Mouse (Mus musculus): ENCODE results near the gene Zfp82.
A peak's percentile ranks its signal among the peaks of the same experiment; 100 is the strongest.
"Not testable (repeated sequence)": the region's sequence is repeated elsewhere in the genome, so short reads cannot be mapped to it uniquely, and the experiment has no call there.

Gene Zfp82

GRCm38 (mm10) chr7:30072146-30073028, at the start of gene Zfp82:
Gene Zfp82, minus strand, starts transcription at chr7:30072900.
- DNase-seq (ENCODE audit: low spot score in 2 of 2) = peak; percentile 89 to 91

DNA sequence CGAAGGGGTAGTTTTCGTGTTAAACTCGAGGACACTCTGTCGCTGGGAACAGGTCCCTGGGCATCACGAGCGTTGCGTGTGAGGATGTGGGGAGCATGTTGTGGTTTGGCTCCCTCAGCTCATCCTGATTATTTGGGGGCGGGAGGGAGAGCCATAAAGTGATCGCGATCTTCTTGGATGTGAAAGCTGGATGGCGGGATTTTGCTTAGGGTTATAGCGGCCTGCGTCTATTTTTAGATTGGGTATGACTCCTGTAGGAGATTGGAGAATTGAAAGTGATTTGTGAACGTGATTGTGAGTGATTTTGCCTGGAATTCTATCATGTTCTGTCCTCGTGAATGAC, 49.5 kb upstream of the Zfp82 start:
- no peak for DNase-seq (ENCODE audit: low spot score in 2 of 2)

DNA sequence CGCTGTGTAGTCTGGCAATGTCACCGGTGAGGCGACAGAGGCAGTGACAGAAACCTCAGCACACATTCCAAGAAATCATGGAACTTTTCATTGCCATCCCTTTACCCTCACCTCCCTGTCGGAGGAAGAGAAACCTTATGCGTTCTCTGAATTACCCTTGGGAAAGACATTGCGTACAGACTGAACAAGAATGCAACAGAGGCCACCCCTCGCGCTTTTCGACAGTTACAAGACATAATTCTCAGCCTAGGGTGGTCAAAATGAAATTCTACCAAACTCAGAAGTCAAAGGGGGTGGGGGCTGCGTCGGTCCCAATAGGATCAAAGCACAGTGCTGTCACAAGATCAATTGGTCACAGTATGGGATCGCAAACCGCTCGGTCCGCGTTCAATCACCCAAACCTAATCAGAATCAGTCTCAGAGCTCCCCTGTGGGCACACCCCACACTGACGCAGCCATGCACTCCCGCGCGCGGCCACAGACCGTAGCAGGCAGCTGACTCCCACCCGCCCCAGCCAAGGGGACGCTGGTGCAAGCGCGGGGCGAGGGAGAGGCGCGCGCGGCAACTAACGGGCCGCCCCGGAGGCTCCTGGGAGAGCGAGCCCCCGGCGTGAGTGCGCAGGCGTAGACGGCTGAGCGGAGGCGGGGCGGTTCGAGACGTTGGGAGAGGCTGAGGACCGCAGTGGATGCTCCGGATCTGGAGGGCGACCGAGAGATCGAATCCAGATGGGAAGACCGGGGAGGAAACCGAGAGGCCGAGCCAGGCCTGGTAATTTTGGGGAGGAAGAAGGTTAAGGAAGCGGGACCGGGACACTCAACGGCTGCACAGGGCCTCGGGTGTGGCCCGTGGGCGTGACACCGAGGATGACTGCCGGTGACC, 48.8 kb upstream of the Zfp82 start, which contains the start of gene Zfp382:
Zfp382 (plus strand) TSS at position 635 of the 880 bp plus-strand sequence.
- DNase-seq (ENCODE audit: low spot score in 2 of 2) = peak; percentile 93

- DNase-seq (ENCODE audit: low spot score in 2 of 2) = not testable (repeated sequence)
These were observed 45.2 kb upstream of the Zfp82 start for GRCm38 (mm10) chr7:30117935-30118334.

GRCm38 (mm10) chr7:30116076-30116475, 43.4 kb upstream of the Zfp82 start:
- no peak for DNase-seq (ENCODE audit: low spot score in 2 of 2)

DNA sequence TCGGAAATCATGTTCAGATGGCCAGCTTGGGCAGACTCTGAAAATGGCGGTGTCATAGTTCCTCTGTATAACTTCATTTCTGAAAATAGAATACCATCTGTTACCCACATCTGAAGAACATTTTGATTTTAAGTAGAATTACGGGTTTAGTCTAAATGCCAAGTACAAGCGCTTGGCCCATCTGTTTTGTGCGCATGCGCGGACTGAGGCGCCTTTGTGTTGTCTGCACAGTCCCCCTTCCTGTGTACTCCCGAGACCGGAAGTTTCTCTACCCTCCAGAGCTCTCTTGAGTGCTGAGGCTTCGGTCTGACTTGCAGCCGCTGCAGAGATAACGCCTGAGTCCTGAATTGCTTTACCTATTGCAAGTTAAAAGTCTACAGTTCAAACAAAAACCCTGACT, 26.6 kb upstream of the Zfp82 start:
- peak; percentile 90 to 92 for DNase-seq (ENCODE audit: low spot score in 2 of 2)

GRCm38 (mm10) chr7:30095551-30096125, 22.9 kb upstream of the Zfp82 start:
- no peak for DNase-seq (ENCODE audit: low spot score in 2 of 2)

- peak; percentile 94 to 95 for DNase-seq (ENCODE audit: low spot score in 2 of 2)
These were observed 22.1 kb upstream of the Zfp82 start, which contains the start of gene Zfp260 for GRCm38 (mm10) chr7:30094646-30095429. Gene Zfp260, plus strand, starts transcription at chr7:30094777.

DNA sequence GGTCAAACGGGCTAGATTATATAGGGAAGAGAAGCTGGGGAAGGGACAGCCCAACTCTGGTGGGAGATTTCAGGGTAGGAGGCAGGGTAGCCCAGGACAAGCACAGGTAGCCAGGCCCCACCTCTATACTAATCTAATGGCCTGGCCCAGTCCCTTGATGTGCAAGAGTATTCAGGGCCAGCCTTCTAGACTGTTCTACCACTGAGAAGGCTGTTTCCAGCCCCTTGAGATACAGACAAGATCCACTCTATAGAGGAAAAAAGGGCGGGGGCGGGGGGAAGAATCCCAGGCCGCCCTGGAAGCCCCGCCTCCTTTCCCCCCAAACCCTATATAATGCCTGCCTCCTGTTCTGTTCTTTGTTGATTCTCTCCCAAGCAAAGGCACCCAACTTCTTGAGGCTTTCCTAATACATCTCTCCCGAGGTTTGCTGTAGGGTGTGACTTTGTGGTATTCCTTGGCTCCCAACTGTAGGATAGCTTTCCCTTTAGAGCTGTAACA, 21.3 kb upstream of the Zfp82 start:
- DNase-seq (ENCODE audit: low spot score in 2 of 2) = no peak

DNA sequence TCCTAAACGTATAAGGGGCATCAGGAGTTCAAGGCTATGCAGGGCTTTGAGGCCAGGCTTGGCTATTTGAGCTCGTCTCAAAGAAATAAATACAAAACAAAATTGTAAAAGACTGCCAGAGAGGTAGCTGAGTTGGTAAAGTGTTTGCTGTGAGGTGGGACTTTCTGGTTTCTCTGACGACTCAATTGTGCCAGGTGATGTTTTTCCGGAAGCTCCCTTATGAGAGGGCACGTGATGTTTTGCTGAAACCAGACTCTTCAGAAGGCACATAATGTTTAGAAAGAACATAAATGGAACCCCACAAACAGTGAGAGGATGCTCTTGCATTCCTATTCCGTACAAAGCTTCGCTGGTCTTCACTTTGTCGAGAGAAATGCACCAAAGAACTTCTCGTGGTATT, 20.0 kb upstream of the Zfp82 start:
- DNase-seq (ENCODE audit: low spot score in 2 of 2) = no peak

DNA sequence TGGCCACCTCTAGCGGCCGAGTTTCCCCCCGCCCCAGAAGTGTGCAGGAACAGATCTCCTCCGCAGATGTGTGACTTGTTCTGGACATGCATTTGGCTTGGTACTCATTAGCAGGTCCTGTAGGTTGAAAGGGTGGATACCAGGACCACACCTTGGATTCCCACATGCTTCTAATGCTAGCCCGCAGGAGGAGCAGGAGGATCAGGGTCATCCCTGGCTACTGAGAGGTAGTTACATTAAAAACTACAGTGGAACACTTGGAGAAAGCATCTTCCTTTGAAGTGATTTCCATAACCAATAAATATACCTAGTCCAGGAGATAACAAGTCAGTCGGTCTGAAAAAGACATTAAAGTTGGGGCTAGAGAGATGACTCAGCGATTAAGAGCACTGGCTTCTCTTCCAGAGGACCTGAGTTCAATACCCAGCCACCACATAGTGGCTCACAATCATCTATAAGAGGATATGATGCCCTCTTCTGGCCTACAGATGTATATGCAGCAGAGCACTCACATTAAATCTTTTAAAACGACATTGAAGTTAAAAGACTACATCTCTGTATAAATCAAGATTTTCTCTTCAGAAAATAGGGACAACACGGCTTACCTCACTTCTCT, 18.4 kb upstream of the Zfp82 start:
- DNase-seq (ENCODE audit: low spot score in 2 of 2) = no peak

- DNase-seq (ENCODE audit: low spot score in 2 of 2) = peak; percentile 97 to 98
These were observed 17.6 kb upstream of the Zfp82 start, which contains the start of the genes Gm26920 and Zfp566 for GRCm38 (mm10) chr7:30090092-30090969. Gene Gm26920, minus strand, starts transcription at chr7:30090410. Gene Zfp566, minus strand, starts transcription at chr7:30090527.

GRCm38 (mm10) chr7:30089405-30089804, 16.7 kb upstream of the Zfp82 start:
- DNase-seq (ENCODE audit: low spot score in 2 of 2) = no peak

- no peak for DNase-seq (ENCODE audit: low spot score in 2 of 2)
These were observed 13.8 kb upstream of the Zfp82 start for GRCm38 (mm10) chr7:30086524-30086923.

GRCm38 (mm10) chr7:30064622-30065021, 8.1 kb downstream of the Zfp82 start:
- no peak for DNase-seq (ENCODE audit: low spot score in 2 of 2)

DNA sequence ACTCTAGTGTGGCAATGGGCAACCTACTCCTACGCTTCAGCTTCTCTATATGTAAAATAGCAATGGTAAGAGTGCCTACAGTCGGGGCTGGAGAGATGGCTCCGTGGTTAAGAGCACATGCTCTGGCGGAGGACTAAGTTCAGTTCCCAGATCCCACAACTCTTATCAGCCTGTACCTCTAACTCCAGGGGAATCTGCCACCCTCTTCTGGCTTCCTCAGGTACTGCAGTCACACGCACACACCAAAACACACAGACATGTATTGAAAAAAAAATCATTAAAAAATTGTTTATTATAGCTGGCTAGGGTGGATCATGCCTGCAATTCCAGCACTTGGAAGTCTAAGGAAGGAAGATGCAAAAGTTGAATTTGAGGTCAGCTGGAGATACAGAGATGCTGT, 10.2 kb downstream of the Zfp82 start:
- DNase-seq (ENCODE audit: low spot score in 2 of 2) = no peak

DNA sequence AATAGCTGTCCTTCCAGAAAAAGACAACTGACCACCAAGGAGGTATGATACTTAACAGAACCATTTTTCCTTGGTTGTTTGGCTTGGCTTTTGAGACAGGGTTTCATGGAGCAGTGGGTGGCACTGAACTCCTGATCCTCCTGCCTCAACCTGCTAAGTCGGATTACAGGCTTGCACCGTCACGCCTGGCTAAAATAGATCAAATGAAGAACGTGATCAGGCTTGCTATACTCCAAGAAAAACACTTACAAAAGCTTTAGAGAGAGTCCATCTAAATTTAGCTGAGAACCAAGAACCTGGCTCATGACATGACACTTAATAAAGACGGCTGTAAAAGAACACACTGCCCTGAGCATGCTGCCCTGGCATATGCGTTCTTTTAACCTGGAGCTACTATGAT, 12.4 kb downstream of the Zfp82 start:
- no peak for DNase-seq (ENCODE audit: low spot score in 2 of 2)

DNA sequence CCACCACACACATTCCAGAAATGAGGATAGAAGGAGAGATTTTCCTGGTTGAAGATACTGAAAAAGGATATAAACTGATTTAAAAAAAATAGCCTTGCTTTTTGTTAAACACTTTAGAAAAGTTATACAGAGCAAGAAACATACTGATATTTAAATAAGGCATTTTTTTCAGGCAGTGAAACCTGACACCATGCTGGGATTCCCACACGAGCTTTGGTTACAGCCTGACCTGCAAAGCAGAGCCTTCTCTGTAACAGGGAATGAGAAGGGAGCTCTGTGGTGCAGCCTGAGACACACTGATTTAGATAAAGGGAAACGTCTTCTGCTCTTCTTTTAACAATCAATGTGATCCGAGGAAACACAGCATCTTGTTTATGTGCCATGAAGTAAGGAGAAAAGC, 19.1 kb downstream of the Zfp82 start:
- DNase-seq (ENCODE audit: low spot score in 2 of 2) = no peak

DNA sequence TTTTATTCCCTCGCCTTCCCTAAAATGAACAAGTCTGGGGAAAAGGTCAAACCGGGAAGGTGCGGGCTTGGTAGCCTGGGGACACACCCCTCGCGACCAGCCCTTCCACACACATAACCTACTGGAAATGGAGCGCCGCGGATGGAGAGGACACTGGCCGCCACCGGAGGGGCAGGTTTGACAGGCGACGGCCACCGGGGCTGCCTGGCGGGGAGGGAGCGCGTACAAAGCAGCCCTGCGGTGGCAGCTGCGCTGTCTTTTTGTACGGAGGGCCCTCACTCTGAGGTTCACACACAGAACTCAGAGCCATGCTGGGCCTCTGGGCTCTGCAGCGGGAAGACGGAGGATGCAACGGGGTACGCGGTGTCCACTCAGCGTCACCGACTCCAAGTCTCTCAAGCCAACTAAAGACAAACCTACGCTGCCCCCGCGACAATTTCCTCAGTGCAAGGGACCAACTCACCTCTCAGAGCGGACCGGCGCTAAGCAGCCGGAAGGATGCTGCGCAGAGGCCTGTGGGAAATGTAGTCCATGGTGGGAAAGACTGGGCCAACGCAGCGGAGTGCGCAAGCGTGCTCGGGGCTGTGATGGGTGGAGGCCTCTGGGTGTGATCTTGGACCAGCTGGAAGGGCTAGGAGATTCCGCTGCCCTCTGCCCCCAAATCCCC, 21.7 kb downstream of the Zfp82 start, which contains the start of gene Zfp14:
Zfp14 (minus strand) TSS at position 499 of the 667 bp plus-strand sequence.
- DNase-seq (ENCODE audit: low spot score in 2 of 2) = peak; percentile 94 to 95

All from right cerebral cortex, postnatal 10 days (tissue).